Mouse (Mus musculus) olfactory bulb, adult 2 months (tissue): ENCODE data around the gene Tmem161a.

Experiments used
- CTCF ChIP-seq: fragments of 200-500 bp; IDR thresholded peaks from 2 replicates; pipeline ENCODE4 v1.5.1; 2012; ENCODE audit warnings: low read depth, mild to moderate bottlenecking, low read length, moderate library complexity; ENCODE audit not compliant: insufficient read depth
- POLR2A ChIP-seq: fragments of 200-500 bp; IDR thresholded peaks from 2 replicates; pipeline ENCODE4 v1.6.1; 2012; ENCODE audit warnings: mild to moderate bottlenecking, low read depth, low read length, moderate library complexity; ENCODE audit not compliant: insufficient read depth

DNA sequence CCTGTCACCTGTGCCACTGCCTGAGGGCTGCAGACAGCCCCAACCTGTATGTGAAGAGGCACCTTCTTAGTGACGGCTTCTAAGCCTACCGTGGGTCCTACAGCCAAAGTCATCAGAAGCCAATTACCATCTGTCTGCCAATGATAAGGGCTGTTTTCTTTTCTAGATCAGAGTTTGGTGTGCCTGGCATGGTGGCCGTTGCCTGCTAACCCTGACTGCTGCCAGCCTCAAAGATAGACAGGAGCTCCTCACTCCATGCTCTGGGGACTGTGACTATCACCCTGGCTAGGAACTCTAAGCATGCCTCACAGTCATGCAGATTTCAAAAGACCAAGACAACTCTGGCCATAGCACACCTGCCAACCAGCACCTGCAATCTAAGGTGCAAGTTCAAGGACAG, 29.3 kb downstream of the Tmem161a start:
- no peak for TF ChIP-seq CTCF
- no peak for TF ChIP-seq POLR2A
